Mouse (Mus musculus): ENCODE measurements around the gene 2610507B11Rik. TPM values are rescaled to one million over a fixed set of nuclear protein-coding genes. Genes with fewer than 3 reads are reported as not detected.

2610507B11Rik gene
- polyA plus RNA-seq, 1 experiment from 2014 or later = 72.1 TPM

- peak; percentile 92 for DNase-seq
- H3K4me3 ChIP-seq (replicated peaks; ENCODE audit: low read depth, low read length) = peak within 1 kb of the TSS; percentile 85
- H3K27ac ChIP-seq (replicated peaks; ENCODE audit: low read depth, low read length) = peak within 1 kb of the TSS; percentile 96
- peaks cover 5% of the 10 kb centered on the region for H3K36me3 ChIP-seq (ENCODE audit: control insufficient read depth, insufficient read depth, low read length)
- H3K27me3 ChIP-seq (ENCODE audit: control insufficient read depth, insufficient read depth, low read length) = no peaks in the 10 kb centered on the region
- H3K9me3 ChIP-seq (ENCODE audit: control insufficient read depth, low read length) = no peaks in the 10 kb centered on the region
- peak; percentile 94 for ATAC-seq (ENCODE audit: low FRiP score, low TSS enrichment)
- peak within 1 kb of the TSS; percentile 90 for H3K4me2 ChIP-seq (ENCODE audit: low read length)
- under 1% methylated on average over 50 of the region's 50 CpGs for WGBS
- peak within 1 kb of the TSS; percentile 83 for H3K9ac ChIP-seq (replicated peaks; ENCODE audit: low read length)
- H3K4me1 ChIP-seq (ENCODE audit: control insufficient read depth, insufficient read depth, low read length) = peaks cover 27% of the 10 kb centered on the region
These were observed 15.8 kb upstream of the 2610507B11Rik start, which contains the start of the genes Sdf2 and Supt6 for GRCm38 (mm10) chr11:78245627-78246317. Sdf2 (plus strand) TSS chr11:78245746. Supt6 (minus strand) TSS chr11:78245987.

GRCm38 (mm10) chr11:78246318-78247011 is 15.1 kb upstream of the 2610507B11Rik start:
- no peaks in the 10 kb centered on the region for H3K9me3 ChIP-seq (ENCODE audit: control insufficient read depth, low read length)
- H3K27me3 ChIP-seq (ENCODE audit: control insufficient read depth, insufficient read depth, low read length) = no peaks in the 10 kb centered on the region
- H3K4me2 ChIP-seq (ENCODE audit: low read length) = peak overlapping the region; percentile 90
- WGBS = 56% methylated on average over 7 of the region's 7 CpGs
- peak overlapping the region; percentile 96 for H3K27ac ChIP-seq (replicated peaks; ENCODE audit: low read depth, low read length)
- H3K9ac ChIP-seq (replicated peaks; ENCODE audit: low read length) = peak overlapping the region; percentile 83; the same call in 1 of the 2 replicates
- ATAC-seq (ENCODE audit: low FRiP score, low TSS enrichment) = no peak
- no peak for DNase-seq
- H3K4me1 ChIP-seq (ENCODE audit: control insufficient read depth, insufficient read depth, low read length) = peaks cover 27% of the 10 kb centered on the region
- H3K4me3 ChIP-seq (replicated peaks; ENCODE audit: low read depth, low read length) = peak overlapping the region; percentile 85
- peaks cover 9% of the 10 kb centered on the region for H3K36me3 ChIP-seq (ENCODE audit: control insufficient read depth, insufficient read depth, low read length)

DNA sequence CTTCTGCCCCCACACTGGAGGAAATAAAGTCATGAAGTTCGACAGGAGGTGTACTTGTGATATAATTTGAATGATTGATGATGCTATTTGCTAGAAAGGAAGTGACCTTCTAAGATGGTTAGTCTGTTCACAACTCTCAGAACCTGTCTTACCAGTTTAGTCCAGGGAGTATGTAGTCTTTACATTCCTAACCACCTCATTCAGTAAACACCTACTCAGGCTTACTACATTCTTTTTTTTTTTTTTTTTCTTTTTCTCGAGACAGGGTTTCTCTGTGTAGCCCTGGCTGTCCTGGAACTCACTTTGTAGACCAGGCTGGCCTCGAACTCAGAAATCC is 14.6 kb upstream of the 2610507B11Rik start:
- DNase-seq = no peak
- Histone ChIP-seq H3K36me3 (ENCODE audit: control insufficient read depth, insufficient read depth, low read length) (peaks cover 14% of the 10 kb centered on the region), H3K27ac (replicated peaks; ENCODE audit: low read depth, low read length) (no peak overlapping the region), H3K4me3 (replicated peaks; ENCODE audit: low read depth, low read length) (peak overlapping the region; percentile 85; the same call in 1 of the 2 replicates), H3K9me3 (ENCODE audit: control insufficient read depth, low read length) (no peaks in the 10 kb centered on the region), H3K27me3 (ENCODE audit: control insufficient read depth, insufficient read depth, low read length) (no peaks in the 10 kb centered on the region), H3K4me2 (ENCODE audit: low read length) (peak overlapping the region; percentile 90), H3K4me1 (ENCODE audit: control insufficient read depth, insufficient read depth, low read length) (peaks cover 27% of the 10 kb centered on the region), H3K9ac (replicated peaks; ENCODE audit: low read length) (no peak overlapping the region)
- no peak for ATAC-seq (ENCODE audit: low FRiP score, low TSS enrichment)
- 88% methylated on average over 3 of the region's 3 CpGs for WGBS

DNA sequence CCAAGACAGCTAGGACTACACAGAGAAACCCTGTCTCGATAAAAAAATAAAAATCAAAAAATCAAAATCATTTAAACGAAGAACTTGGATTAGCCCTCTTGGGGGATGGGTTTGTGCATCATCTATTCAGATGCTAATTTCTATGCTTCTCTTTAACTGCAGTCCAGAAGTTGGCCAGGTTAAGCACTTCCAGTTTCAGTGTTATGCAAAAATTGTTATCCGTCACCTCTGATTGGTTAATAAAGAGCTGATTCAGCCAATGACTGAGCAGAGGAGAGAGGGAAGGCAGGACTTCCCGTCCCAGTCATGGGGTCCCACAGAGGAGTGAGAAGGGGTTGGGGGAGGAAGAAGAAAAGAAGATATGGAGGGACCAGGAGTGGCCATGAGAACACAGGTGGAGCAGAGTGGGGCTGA is 13.8 kb upstream of the 2610507B11Rik start:
- Histone ChIP-seq H3K27ac (replicated peaks; ENCODE audit: low read depth, low read length) (no peak overlapping the region), H3K4me1 (ENCODE audit: control insufficient read depth, insufficient read depth, low read length) (peaks cover 27% of the 10 kb centered on the region), H3K36me3 (ENCODE audit: control insufficient read depth, insufficient read depth, low read length) (peaks cover 20% of the 10 kb centered on the region), H3K4me3 (replicated peaks; ENCODE audit: low read depth, low read length) (no peak overlapping the region), H3K27me3 (ENCODE audit: control insufficient read depth, insufficient read depth, low read length) (no peaks in the 10 kb centered on the region), H3K9me3 (ENCODE audit: control insufficient read depth, low read length) (no peaks in the 10 kb centered on the region), H3K4me2 (ENCODE audit: low read length) (peak overlapping the region; percentile 26), H3K9ac (replicated peaks; ENCODE audit: low read length) (no peak overlapping the region)
- WGBS = 66% methylated on average over 4 of the region's 4 CpGs
- ATAC-seq (ENCODE audit: low FRiP score, low TSS enrichment) (no peak), DNase-seq (no peak)

GRCm38 (mm10) chr11:78256618-78257017 is 4.9 kb upstream of the 2610507B11Rik start:
- Histone ChIP-seq H3K36me3 (ENCODE audit: control insufficient read depth, insufficient read depth, low read length) (peaks cover 35% of the 10 kb centered on the region), H3K4me1 (ENCODE audit: control insufficient read depth, insufficient read depth, low read length) (no peaks in the 10 kb centered on the region), H3K4me3 (replicated peaks; ENCODE audit: low read depth, low read length) (no peak overlapping the region), H3K4me2 (ENCODE audit: low read length) (no peak overlapping the region), H3K9me3 (ENCODE audit: control insufficient read depth, low read length) (no peaks in the 10 kb centered on the region), H3K27me3 (ENCODE audit: control insufficient read depth, insufficient read depth, low read length) (no peaks in the 10 kb centered on the region), H3K27ac (replicated peaks; ENCODE audit: low read depth, low read length) (no peak overlapping the region), H3K9ac (replicated peaks; ENCODE audit: low read length) (no peak overlapping the region)
- no peak for ATAC-seq (ENCODE audit: low FRiP score, low TSS enrichment)
- 91% methylated on average over 1 of the region's 1 CpGs for whole genome bisulfite sequencing
- peak; percentile 9 for DNase-seq

DNA sequence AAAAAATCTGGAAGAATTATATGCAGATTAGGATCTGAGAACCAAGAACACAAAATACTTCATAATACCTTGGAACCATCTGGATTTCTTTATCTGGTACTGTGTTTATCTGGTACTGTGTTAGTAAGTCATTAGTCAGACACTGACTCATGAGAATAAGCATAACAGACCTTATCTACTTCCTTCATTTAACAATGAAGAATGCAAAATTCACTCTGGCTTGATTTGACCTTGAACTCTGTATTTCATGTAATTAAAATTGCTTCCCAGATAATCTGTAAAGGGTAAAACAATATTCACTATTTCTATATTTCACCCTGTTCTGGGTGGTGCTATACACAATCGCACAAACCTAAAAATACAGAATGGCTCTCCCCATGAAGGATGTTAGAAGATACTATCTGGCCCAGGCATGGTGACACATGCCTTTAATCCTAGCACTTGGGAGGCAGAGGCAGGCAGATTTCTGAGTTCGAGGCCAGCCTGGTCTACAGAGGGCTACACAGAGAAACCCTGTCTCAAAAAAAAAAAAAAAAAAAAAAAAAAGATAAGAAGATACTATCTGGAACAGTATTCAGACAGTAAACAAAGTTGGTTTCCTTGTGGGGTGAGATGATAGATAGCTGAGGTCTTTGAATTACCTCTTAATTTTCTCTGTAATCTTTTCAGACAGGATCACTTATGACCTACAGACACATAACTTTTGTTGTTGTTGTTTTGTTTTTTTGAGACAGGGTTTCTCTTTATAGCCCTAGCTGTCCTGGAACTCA is 878 bp upstream of the 2610507B11Rik start:
- Histone ChIP-seq H3K4me3 (replicated peaks; ENCODE audit: low read depth, low read length) (peak overlapping the region; percentile 87), H3K27me3 (ENCODE audit: control insufficient read depth, insufficient read depth, low read length) (no peaks in the 10 kb centered on the region), H3K27ac (replicated peaks; ENCODE audit: low read depth, low read length) (no peak overlapping the region), H3K4me1 (ENCODE audit: control insufficient read depth, insufficient read depth, low read length) (0 out of 2 replicates have a peak, but pooled peaks cover 4% of the 10 kb centered on the region), H3K36me3 (ENCODE audit: control insufficient read depth, insufficient read depth, low read length) (peaks cover 25% of the 10 kb centered on the region), H3K4me2 (ENCODE audit: low read length) (peak overlapping the region; percentile 81), H3K9ac (replicated peaks; ENCODE audit: low read length) (no peak overlapping the region), H3K9me3 (ENCODE audit: control insufficient read depth, low read length) (no peaks in the 10 kb centered on the region)
- ATAC-seq (ENCODE audit: low FRiP score, low TSS enrichment) (no peak), DNase-seq (no peak)
- WGBS = 98% methylated on average over 2 of the region's 2 CpGs

GRCm38 (mm10) chr11:78262550-78262949 is 998 bp downstream of the 2610507B11Rik start:
- no peak for ATAC-seq (ENCODE audit: low FRiP score, low TSS enrichment)
- 0 out of 2 replicates have a peak, but pooled peaks cover 4% of the 10 kb centered on the region for H3K4me1 ChIP-seq (ENCODE audit: control insufficient read depth, insufficient read depth, low read length)
- peak overlapping the region; percentile 81 for H3K4me2 ChIP-seq (ENCODE audit: low read length)
- H3K27me3 ChIP-seq (ENCODE audit: control insufficient read depth, insufficient read depth, low read length) = no peaks in the 10 kb centered on the region
- WGBS = 5% methylated on average over 8 of the region's 8 CpGs
- H3K27ac ChIP-seq (replicated peaks; ENCODE audit: low read depth, low read length) = no peak overlapping the region
- H3K36me3 ChIP-seq (ENCODE audit: control insufficient read depth, insufficient read depth, low read length) = peaks cover 39% of the 10 kb centered on the region
- DNase-seq = peak; percentile 81
- no peaks in the 10 kb centered on the region for H3K9me3 ChIP-seq (ENCODE audit: control insufficient read depth, low read length)
- peak overlapping the region; percentile 76; the same call in 1 of the 2 replicates for H3K9ac ChIP-seq (replicated peaks; ENCODE audit: low read length)
- H3K4me3 ChIP-seq (replicated peaks; ENCODE audit: low read depth, low read length) = peak overlapping the region; percentile 87

DNA sequence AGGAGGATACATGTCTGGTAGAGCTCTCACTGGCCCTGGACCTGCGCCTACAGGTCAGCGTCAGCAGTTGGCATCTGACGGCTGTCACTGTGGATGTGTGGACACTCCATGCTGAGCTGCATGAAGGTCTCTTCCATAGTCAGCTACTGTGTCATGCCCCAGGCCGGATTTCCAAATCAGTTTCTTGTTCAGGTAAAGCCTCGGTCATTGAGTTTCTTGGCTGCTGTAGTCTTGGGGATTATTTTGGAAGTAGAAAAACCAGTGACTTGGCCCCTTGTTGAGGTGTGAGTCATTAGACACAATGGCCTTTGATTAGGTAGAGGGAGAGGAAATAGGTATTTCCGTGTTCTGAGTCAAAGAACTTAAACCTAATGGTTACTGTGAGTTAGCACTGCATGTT is 4.0 kb downstream of the 2610507B11Rik start:
- 0 out of 2 replicates have a peak, but pooled peaks cover 4% of the 10 kb centered on the region for H3K4me1 ChIP-seq (ENCODE audit: control insufficient read depth, insufficient read depth, low read length)
- no peaks in the 10 kb centered on the region for H3K27me3 ChIP-seq (ENCODE audit: control insufficient read depth, insufficient read depth, low read length)
- no peak for ATAC-seq (ENCODE audit: low FRiP score, low TSS enrichment)
- peaks cover 66% of the 10 kb centered on the region for H3K36me3 ChIP-seq (ENCODE audit: control insufficient read depth, insufficient read depth, low read length)
- no peak overlapping the region for H3K9ac ChIP-seq (replicated peaks; ENCODE audit: low read length)
- 97% methylated on average over 6 of the region's 6 CpGs for WGBS
- no peak overlapping the region for H3K4me2 ChIP-seq (ENCODE audit: low read length)
- no peak for DNase-seq
- no peak overlapping the region for H3K27ac ChIP-seq (replicated peaks; ENCODE audit: low read depth, low read length)
- no peak overlapping the region for H3K4me3 ChIP-seq (replicated peaks; ENCODE audit: low read depth, low read length)
- H3K9me3 ChIP-seq (ENCODE audit: control insufficient read depth, low read length) = no peaks in the 10 kb centered on the region

Data from midbrain, embryonic 14.5 days (tissue).